Mouse (Mus musculus): ENCODE measurements around the gene Xdh.

- no peak for TF ChIP-seq CEBPB (IDR thresholded peaks at IDR 0.05; ENCODE audit: low read depth)
- TF ChIP-seq CTCF (IDR thresholded peaks at IDR 0.05; ENCODE audit: control insufficient read depth, insufficient read depth, insufficient read length), result no peak
- no peak for TF ChIP-seq MAX (IDR thresholded peaks at IDR 0.05)
- TF ChIP-seq USF1 (IDR thresholded peaks at IDR 0.05; ENCODE audit: low read depth), result no peak
- TF ChIP-seq MYOD1 (IDR thresholded peaks at IDR 0.05; ENCODE audit: control insufficient read depth, insufficient read length, low read depth), result no peak
Measured at GRCm38 (mm10) chr17:73970361-73971027, 20.5 kb upstream of the Xdh start.

Measured in C2C12 (cell line).